Comparison of ENCODE assay signal across 8 mouse cellular contexts in genomic region chr1:135146077-135146945, GRCm38 (mm10). TPM values are rescaled to one million over a fixed set of nuclear protein-coding genes. Genes with fewer than 3 reads are reported as not detected.
DNase-seq lines count a peak whose midpoint lies in the region; ATAC-seq lines count a peak whose summit lies in the region.

TSS of gene Arl8a (plus strand) at chr1:135146824.

- H3K27me3 ChIP-seq in hindbrain, embryonic 12.5 days: peaks cover 11% of the 10 kb centered on the region; the same call in 1 of the 2 replicates

- H3K9me3 ChIP-seq in hindbrain, embryonic 12.5 days (replicated peaks): no peaks in the 10 kb centered on the region

- H3K9ac ChIP-seq in hindbrain, embryonic 12.5 days: peak within 1 kb of the TSS; percentile 88

- peak within 1 kb of the TSS; percentile 95 for H3K4me3 ChIP-seq in hindbrain, embryonic 12.5 days

- peak; percentile 80 for ATAC-seq in hindbrain, embryonic 12.5 days (ENCODE audit: low FRiP score)

- peaks cover 23% of the 10 kb centered on the region for H3K4me1 ChIP-seq in hindbrain, embryonic 12.5 days

- peak; percentile 91 for DNase-seq in Muller cell, postnatal 12 days (ENCODE audit: inconsistent ontology term)
- DNase-seq in cerebellum, postnatal 10 days: peak; percentile 93 to 96
- peak; percentile 63 to 75 for DNase-seq in frontal cortex, postnatal 14 days (ENCODE audit: low spot score in 2 of 2)
- DNase-seq in layer of hippocampus, postnatal 36 days: peak; percentile 86 to 88
- DNase-seq in lung, postnatal 36 days: peak; percentile 89
- DNase-seq in retina, embryonic 14.5 days (ENCODE audit: low spot score): peak; percentile 79
- peak; percentile 84 to 88 for DNase-seq in thymus, postnatal 36 days

- under 1% methylated on average over 67 of the region's 78 CpGs for WGBS in hindbrain, embryonic 12.5 days

- peak within 1 kb of the TSS; percentile 70 for H3K4me2 ChIP-seq in hindbrain, embryonic 12.5 days (replicated peaks)

- H3K36me3 ChIP-seq in hindbrain, embryonic 12.5 days: peaks cover 1% of the 10 kb centered on the region; the same call in 1 of the 2 replicates

- peak within 1 kb of the TSS; percentile 95 for H3K27ac ChIP-seq in hindbrain, embryonic 12.5 days

RNA-seq across cellular contexts. Expression of gene Arl8a, which starts in this region (rescaled TPM):
- polyA plus RNA-seq in hindbrain, embryonic 12.5 days (2016; fragmentation: Nextera tagmentation; extraction: Ambion mirVana): 171 and 183 TPM in 2 replicates
- total RNA-seq in layer of hippocampus, postnatal 36 days (2021): 100 to 1,000 TPM; 251 to 253 TPM

Comparison
In these comparisons a context has a peak if more than half of its experiments do, and no peak if none do; other contexts are left out.
1. Peak in every context shown above with its lines: DNase-seq, ATAC-seq, H3K4me3 ChIP-seq and H3K27ac ChIP-seq.